Mouse (Mus musculus) kidney, embryonic 16.5 days (tissue): ENCODE data around the gene Ing2. TPM values are rescaled to one million over a fixed set of nuclear protein-coding genes. Genes with fewer than 3 reads are reported as not detected.

Source experiments
- ATAC-seq: fragments of 200-750 bp; cut with Nextera tagmentation; 2 replicates; pipeline ENCODE4 v1.8.0; 2017; ENCODE audit warnings: moderate TSS enrichment; ENCODE audit not compliant: low FRiP score, low TSS enrichment
- H3K27ac ChIP-seq: fragments of 300-500 bp; sonication (generic); 2 replicates; pipeline ENCODE4 v1.5.1; 2014; ENCODE audit warnings: low read length
- H3K27me3 ChIP-seq: fragments of 300-500 bp; sonication (generic); 2 replicates; pipeline ENCODE4 v1.6.1; 2014; ENCODE audit warnings: low read length, control low read depth, mixed read lengths; ENCODE audit not compliant: insufficient read depth
- H3K36me3 ChIP-seq: fragments of 300-500 bp; sonication (generic); 2 replicates; pipeline ENCODE4 v1.6.1; 2014; ENCODE audit warnings: low read length, control low read depth, mixed read lengths; ENCODE audit not compliant: insufficient read depth
- H3K4me1 ChIP-seq: fragments of 300-500 bp; sonication (generic); 2 replicates; pipeline ENCODE4 v1.6.1; 2014; ENCODE audit warnings: low read length, control low read depth, mixed read lengths; ENCODE audit not compliant: insufficient read depth
- H3K4me2 ChIP-seq: fragments of 300-500 bp; sonication (generic); replicated peaks from 2 replicates; pipeline ENCODE4 v1.6.1; 2014; ENCODE audit warnings: low read depth, low read length
- H3K4me3 ChIP-seq: fragments of 300-500 bp; sonication (generic); 2 replicates; pipeline ENCODE4 v1.5.1; 2014; ENCODE audit warnings: mild to moderate bottlenecking, low read length
- H3K9ac ChIP-seq: fragments of 300-500 bp; sonication (generic); replicated peaks from 2 replicates; pipeline ENCODE4 v1.6.1; 2014; ENCODE audit warnings: low read length
- H3K9me3 ChIP-seq: fragments of 300-500 bp; sonication (generic); 2 replicates; pipeline ENCODE4 v1.6.1; 2016; ENCODE audit warnings: low read length, control low read depth
- WGBS: fragments of 180-500 bp; shearing (Covaris S2); extraction: QIAGEN DNeasy Blood & Tissue Kit; methylation state at CpG from one replicate; pipeline ENCODE4 v1.1.7; 2014; 5-methylcytosine and 5-hydroxymethylcytosine counted together
- polyA plus RNA-seq: library from polyadenylated mRNA; unstranded; fragments of >200 nt; fragmentation: Nextera tagmentation; extraction: Ambion mirVana; gene quantifications from 2 replicates; pipeline ENCODE4 v1.2.1, GENCODE M21; 2015

Gene Ing2
- polyA plus RNA-seq, 1 experiment from 2014 or later, result 9.9 TPM

DNA sequence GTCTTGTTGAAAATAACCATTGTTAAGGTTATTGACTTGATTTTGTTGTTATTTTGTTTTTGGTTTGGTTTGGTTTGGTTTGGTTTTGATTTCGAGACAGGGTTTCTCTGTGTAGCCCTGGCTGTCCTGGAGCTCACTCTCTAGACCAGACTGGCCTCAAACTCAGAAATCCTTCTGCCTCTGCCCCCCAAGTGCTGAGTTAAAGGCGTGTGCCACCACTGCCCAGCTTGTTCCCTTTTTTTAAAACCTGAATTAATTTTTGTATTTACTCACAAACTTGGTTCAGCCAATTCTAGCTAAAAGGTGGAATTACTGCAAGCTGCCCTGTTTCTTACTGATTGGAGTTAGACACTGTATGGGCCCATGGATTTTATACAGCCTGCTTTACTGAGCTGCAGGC lies 1.3 kb upstream of the Ing2 start:
- Histone ChIP-seq H3K4me1 (peaks cover 12% of the 10 kb centered on the region), H3K4me3 (peak overlapping the region; percentile 100), H3K36me3 (0 out of 2 replicates have a peak, but pooled peaks cover 9% of the 10 kb centered on the region), H3K4me2 (peak overlapping the region; percentile 76), H3K9ac (no peak overlapping the region), H3K27me3 (no peaks in the 10 kb centered on the region), H3K27ac (no peak overlapping the region), H3K9me3 (no peaks in the 10 kb centered on the region)
- WGBS, result 47% methylated on average over 2 of the region's 2 CpGs
- ATAC-seq, result no peak

- peak overlapping the region; percentile 99 for H3K27ac ChIP-seq
- H3K9ac ChIP-seq, result peak overlapping the region; percentile 92
- H3K4me2 ChIP-seq, result peak overlapping the region; percentile 76
- no peaks in the 10 kb centered on the region for H3K27me3 ChIP-seq
- 0 out of 2 replicates have a peak, but pooled peaks cover 9% of the 10 kb centered on the region for H3K36me3 ChIP-seq
- H3K4me1 ChIP-seq, result peaks cover 12% of the 10 kb centered on the region
- no peaks in the 10 kb centered on the region for H3K9me3 ChIP-seq
- peak overlapping the region; percentile 100 for H3K4me3 ChIP-seq
- no peak for ATAC-seq
- WGBS, result 1% methylated on average over 15 of the region's 15 CpGs
Measured at GRCm38 (mm10) chr8:47676224-47676623, 868 bp upstream of the Ing2 start.

- peaks cover 12% of the 10 kb centered on the region for H3K4me1 ChIP-seq
- H3K9ac ChIP-seq, result peak overlapping the region; percentile 92
- H3K27me3 ChIP-seq, result no peaks in the 10 kb centered on the region
- peak; percentile 6 for ATAC-seq
- H3K27ac ChIP-seq, result peak overlapping the region; percentile 99
- 0 out of 2 replicates have a peak, but pooled peaks cover 9% of the 10 kb centered on the region for H3K36me3 ChIP-seq
- 0% methylated on average over 20 of the region's 20 CpGs for WGBS
- H3K9me3 ChIP-seq, result no peaks in the 10 kb centered on the region
- H3K4me2 ChIP-seq, result peak overlapping the region; percentile 76
- peak overlapping the region; percentile 100 for H3K4me3 ChIP-seq
Measured at GRCm38 (mm10) chr8:47675786-47676185, 430 bp upstream of the Ing2 start.

DNA sequence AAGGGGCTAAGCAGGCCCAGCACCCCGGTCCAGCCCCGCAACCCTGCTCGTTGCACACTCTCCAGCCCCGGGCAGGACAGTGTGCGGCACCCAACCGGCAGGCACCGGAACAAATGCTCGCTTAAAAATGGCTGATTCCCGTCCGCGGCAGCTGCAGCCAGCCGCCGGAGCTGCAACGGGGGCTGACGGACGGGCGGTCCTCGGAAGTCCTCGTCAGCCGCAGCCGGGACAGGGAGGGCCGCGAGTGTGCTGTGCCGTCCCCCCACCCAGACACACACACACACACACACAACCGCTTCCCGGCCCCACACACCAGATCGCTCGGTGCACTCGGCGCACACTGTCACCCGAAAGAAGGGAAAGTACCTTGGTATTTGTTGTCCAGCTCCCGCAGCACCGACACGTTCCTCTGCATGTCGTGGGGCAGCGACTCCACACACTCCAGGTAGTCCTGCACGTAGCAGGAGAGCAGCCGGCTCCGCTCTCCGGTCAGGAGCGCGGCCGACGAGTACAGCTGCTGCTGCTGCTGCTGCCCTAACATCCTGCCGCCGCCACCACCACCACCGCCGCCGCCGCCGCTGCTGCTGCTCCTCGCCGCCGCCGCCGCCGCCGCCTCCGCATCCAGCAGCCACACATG lies 1.1 kb downstream of the Ing2 start:
- Histone ChIP-seq H3K9me3 (no peaks in the 10 kb centered on the region), H3K4me1 (peaks cover 12% of the 10 kb centered on the region), H3K4me2 (peak overlapping the region; percentile 60), H3K27ac (peak overlapping the region; percentile 93), H3K36me3 (0 out of 2 replicates have a peak, but pooled peaks cover 5% of the 10 kb centered on the region), H3K4me3 (peak overlapping the region; percentile 100), H3K9ac (peak overlapping the region; percentile 92), H3K27me3 (no peaks in the 10 kb centered on the region)
- 0% methylated on average over 46 of the region's 59 CpGs for WGBS
- ATAC-seq, result peak; percentile 31

DNA sequence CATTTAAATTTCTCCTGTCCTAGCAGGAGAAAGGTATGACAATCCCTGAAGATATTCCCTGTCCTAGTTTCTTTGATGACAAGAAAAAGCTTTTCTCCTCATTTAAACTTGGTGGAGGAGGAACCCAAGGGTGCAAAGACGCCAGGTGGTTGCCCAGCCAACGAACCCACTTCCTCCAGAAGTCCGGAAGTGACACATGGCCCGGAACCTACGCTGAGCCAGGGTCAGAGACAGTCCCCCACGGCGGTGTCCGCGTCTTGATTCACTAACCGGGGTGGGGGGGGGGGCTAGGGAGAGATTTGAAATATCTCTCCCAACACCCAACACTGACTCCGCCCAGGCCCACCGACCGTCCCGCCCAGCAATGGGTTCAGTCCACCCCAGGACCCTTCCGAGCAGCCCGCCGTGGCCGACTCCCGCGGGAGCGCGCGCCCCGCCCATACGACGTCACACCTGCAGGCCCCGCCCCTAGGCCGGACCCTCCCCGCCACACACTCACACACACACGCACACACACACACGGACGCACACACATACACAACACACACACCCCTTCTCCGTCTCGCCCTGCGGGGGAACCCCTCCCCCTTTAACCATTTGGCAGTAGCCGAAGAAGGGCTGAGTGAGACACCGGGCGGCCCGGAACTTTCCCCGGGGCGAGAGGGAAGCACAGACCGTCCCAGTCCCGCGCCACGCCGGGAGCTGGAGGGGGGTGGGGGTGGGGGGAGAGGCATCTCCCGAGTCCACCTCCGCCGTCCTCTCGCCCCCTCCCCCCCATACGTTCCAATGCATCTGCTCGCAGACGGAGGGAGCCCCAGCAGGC lies 1.8 kb downstream of the Ing2 start:
- peaks cover 9% of the 10 kb centered on the region; the same call in 1 of the 2 replicates for H3K36me3 ChIP-seq
- H3K9me3 ChIP-seq, result no peaks in the 10 kb centered on the region
- peak overlapping the region; percentile 100 for H3K4me3 ChIP-seq
- WGBS, result under 1% methylated on average over 42 of the region's 53 CpGs
- H3K4me1 ChIP-seq, result peaks cover 12% of the 10 kb centered on the region
- H3K4me2 ChIP-seq, result peak overlapping the region; percentile 60
- ATAC-seq, result peak; percentile 77
- H3K27ac ChIP-seq, result peak overlapping the region; percentile 93
- peak overlapping the region; percentile 92 for H3K9ac ChIP-seq
- no peaks in the 10 kb centered on the region for H3K27me3 ChIP-seq

GRCm38 (mm10) chr8:47664231-47664785 lies 11.0 kb downstream of the Ing2 start:
- 87% methylated on average over 8 of the region's 8 CpGs for WGBS
- H3K4me3 ChIP-seq, result no peak overlapping the region
- H3K36me3 ChIP-seq, result peaks cover 21% of the 10 kb centered on the region
- H3K27me3 ChIP-seq, result no peaks in the 10 kb centered on the region
- no peaks in the 10 kb centered on the region for H3K9me3 ChIP-seq
- no peak overlapping the region for H3K27ac ChIP-seq
- no peak overlapping the region for H3K4me2 ChIP-seq
- H3K4me1 ChIP-seq, result no peaks in the 10 kb centered on the region
- H3K9ac ChIP-seq, result no peak overlapping the region
- ATAC-seq, result no peak

GRCm38 (mm10) chr8:47663201-47663600 lies 12.2 kb downstream of the Ing2 start:
- H3K27ac ChIP-seq, result no peak overlapping the region
- no peak overlapping the region for H3K4me2 ChIP-seq
- no peak overlapping the region for H3K9ac ChIP-seq
- H3K27me3 ChIP-seq, result no peaks in the 10 kb centered on the region
- peaks cover 14% of the 10 kb centered on the region for H3K36me3 ChIP-seq
- no peak overlapping the region for H3K4me3 ChIP-seq
- no peak for ATAC-seq
- WGBS, result 75% methylated on average over 5 of the region's 5 CpGs
- H3K4me1 ChIP-seq, result no peaks in the 10 kb centered on the region
- H3K9me3 ChIP-seq, result no peaks in the 10 kb centered on the region

- no peak for ATAC-seq
- Histone ChIP-seq H3K9ac (no peak overlapping the region), H3K9me3 (no peaks in the 10 kb centered on the region), H3K27ac (no peak overlapping the region), H3K4me3 (no peak overlapping the region), H3K36me3 (peaks cover 9% of the 10 kb centered on the region), H3K4me2 (no peak overlapping the region), H3K27me3 (no peaks in the 10 kb centered on the region), H3K4me1 (no peaks in the 10 kb centered on the region)
- 87% methylated on average over 5 of the region's 5 CpGs for WGBS
Measured at GRCm38 (mm10) chr8:47662716-47663115, 12.6 kb downstream of the Ing2 start.

- 93% methylated on average over 7 of the region's 7 CpGs for WGBS
- Histone ChIP-seq H3K4me2 (no peak overlapping the region), H3K9ac (no peak overlapping the region), H3K27ac (no peak overlapping the region), H3K9me3 (no peaks in the 10 kb centered on the region), H3K4me3 (no peak overlapping the region), H3K4me1 (no peaks in the 10 kb centered on the region), H3K36me3 (no peaks in the 10 kb centered on the region; the same call in 1 of the 2 replicates), H3K27me3 (no peaks in the 10 kb centered on the region)
- no peak for ATAC-seq
Measured at GRCm38 (mm10) chr8:47660394-47660793, 15.0 kb downstream of the Ing2 start.
